ENCODE assay signal across 21 mouse cellular contexts in the genomic region with DNA sequence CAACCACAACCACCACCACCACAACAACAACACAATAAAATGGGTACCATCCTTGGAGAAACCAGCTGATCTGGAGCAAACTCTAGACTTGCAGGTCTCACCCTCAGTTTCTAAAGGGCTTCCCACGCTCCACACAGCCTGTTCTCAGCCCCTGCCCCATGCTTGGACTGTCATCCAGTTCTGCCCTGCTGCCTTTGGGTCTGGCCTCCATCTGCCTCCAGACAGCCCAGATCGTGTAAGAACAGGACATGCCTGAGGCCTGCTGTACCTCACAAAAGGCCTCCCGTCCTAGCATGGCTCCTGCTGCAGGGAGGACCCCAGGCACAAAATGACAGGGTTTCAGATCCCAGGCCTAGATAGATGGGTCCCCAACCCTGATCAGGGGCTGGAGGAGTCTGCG. TPM values are rescaled to one million over a fixed set of nuclear protein-coding genes. Genes with fewer than 3 reads are reported as not detected.
DNase-seq lines count a peak whose midpoint lies in the region; ATAC-seq and TF ChIP-seq lines count a peak whose summit lies in the region.
"Had no signal": no experiment of that assay in that cellular context is flagged by ENCODE, and none has a peak within 500 bp of the region (broad histone marks: within the 10 kb centered on the region; RNA-seq: fewer than 3 reads in every experiment).

No protein-coding gene starts in this region.

- H3K4me1 ChIP-seq in forebrain, embryonic 12.5 days = peaks cover 76% of the 10 kb centered on the region
- peaks cover 24% of the 10 kb centered on the region for H3K4me1 ChIP-seq in forebrain, embryonic 14.5 days (ENCODE audit: control insufficient read depth, insufficient read depth, low read length)
- H3K4me1 ChIP-seq in midbrain, embryonic 11.5 days (ENCODE audit: control insufficient read depth, insufficient read depth, low read length) = peaks cover 20% of the 10 kb centered on the region
- peaks cover 6% of the 10 kb centered on the region; the same call in 1 of the 2 replicates for H3K4me1 ChIP-seq in midbrain, postnatal 0 days (ENCODE audit: insufficient read depth, low read length)
- H3K4me1 ChIP-seq in limb, embryonic 10.5 days = peaks cover 81% of the 10 kb centered on the region
- peaks cover 26% of the 10 kb centered on the region for H3K4me1 ChIP-seq in neural tube, embryonic 14.5 days (ENCODE audit: control insufficient read depth, insufficient read depth, low read length)
- H3K4me1 ChIP-seq: liver, embryonic 12.5 days had no signal

- no peaks in the 10 kb centered on the region for H3K27me3 ChIP-seq in forebrain, embryonic 12.5 days
- H3K27me3 ChIP-seq in forebrain, embryonic 14.5 days (replicated peaks; ENCODE audit: control insufficient read depth, insufficient read depth, low read length) = no peaks in the 10 kb centered on the region
- H3K27me3 ChIP-seq in midbrain, embryonic 11.5 days (ENCODE audit: control insufficient read depth, insufficient read depth, low read length) = no peaks in the 10 kb centered on the region
- no peaks in the 10 kb centered on the region for H3K27me3 ChIP-seq in midbrain, postnatal 0 days (ENCODE audit: insufficient read depth, low read length)
- H3K27me3 ChIP-seq in limb, embryonic 10.5 days (ENCODE audit: low read depth, poor library complexity, severe bottlenecking) = peaks cover 14% of the 10 kb centered on the region
- no peaks in the 10 kb centered on the region for H3K27me3 ChIP-seq in neural tube, embryonic 14.5 days (ENCODE audit: control insufficient read depth, insufficient read depth, low read length)

- no peak for TF ChIP-seq CTCF in midbrain, postnatal 0 days (IDR thresholded peaks at IDR 0.05)

- 61% methylated on average over 4 of the region's 4 CpGs for WGBS in forebrain, embryonic 12.5 days
- 43% methylated on average over 4 of the region's 4 CpGs for WGBS in forebrain, embryonic 14.5 days
- WGBS in midbrain, embryonic 11.5 days = 73% methylated on average over 4 of the region's 4 CpGs
- 63% methylated on average over 4 of the region's 4 CpGs for WGBS in midbrain, postnatal 0 days
- WGBS in limb, embryonic 10.5 days = 49% methylated on average over 4 of the region's 4 CpGs
- WGBS in neural tube, embryonic 14.5 days = 50% methylated on average over 4 of the region's 4 CpGs

- no peak overlapping the region for H3K4me3 ChIP-seq in forebrain, embryonic 12.5 days (replicated peaks)
- H3K4me3 ChIP-seq in forebrain, embryonic 14.5 days (ENCODE audit: low read depth, low read length) = no peak overlapping the region
- no peak overlapping the region for H3K4me3 ChIP-seq in midbrain, embryonic 11.5 days (ENCODE audit: low read depth, low read length)
- H3K4me3 ChIP-seq in midbrain, postnatal 0 days (ENCODE audit: low read depth, low read length) = no peak overlapping the region
- H3K4me3 ChIP-seq in limb, embryonic 10.5 days = no peak overlapping the region
- H3K4me3 ChIP-seq in neural tube, embryonic 14.5 days (ENCODE audit: low read depth, low read length) = no peak overlapping the region
- H3K4me3 ChIP-seq: heart, embryonic 13.5 days; left cerebral cortex, adult 2 months; liver, embryonic 12.5 days; megakaryocyte, embryonic 14.5 days; myocyte had no signal

- H3K36me3 ChIP-seq in forebrain, embryonic 12.5 days (replicated peaks) = 0 out of 2 replicates have a peak, but pooled peaks cover 4% of the 10 kb centered on the region
- no peaks in the 10 kb centered on the region for H3K36me3 ChIP-seq in forebrain, embryonic 14.5 days (ENCODE audit: control insufficient read depth, insufficient read depth, low read length)
- no peaks in the 10 kb centered on the region for H3K36me3 ChIP-seq in midbrain, embryonic 11.5 days (ENCODE audit: control insufficient read depth, insufficient read depth, low read length)
- no peaks in the 10 kb centered on the region for H3K36me3 ChIP-seq in midbrain, postnatal 0 days (ENCODE audit: insufficient read depth, low read length)
- H3K36me3 ChIP-seq in limb, embryonic 10.5 days = no peaks in the 10 kb centered on the region
- H3K36me3 ChIP-seq in neural tube, embryonic 14.5 days (ENCODE audit: control insufficient read depth, insufficient read depth, low read length) = no peaks in the 10 kb centered on the region
- H3K36me3 ChIP-seq: G1E; heart, embryonic 13.5 days; liver, embryonic 12.5 days had no signal

- DNase-seq in forebrain, embryonic 14.5 days (ENCODE audit: low spot score) = no peak
- no peak for DNase-seq in midbrain, embryonic 11.5 days (ENCODE audit: low spot score, missing footprints)
- no peak for DNase-seq in midbrain, postnatal 0 days (ENCODE audit: low spot score)
- DNase-seq in limb, embryonic 10.5 days (ENCODE audit: low spot score) = no peak
- no peak for DNase-seq in gastrocnemius, postnatal 25 days
- no peak for DNase-seq in gastrocnemius, adult 18-20 months (ENCODE audit: low spot score)
- DNase-seq: adrenal gland, postnatal 36 days; cerebellum, adult 18-20 months; heart, adult 18-20 months; kidney, adult 8-10 months; kidney, postnatal 25 days; lung, adult 2 months had no signal

- H3K9ac ChIP-seq in forebrain, embryonic 12.5 days = no peak overlapping the region
- H3K9ac ChIP-seq in forebrain, embryonic 14.5 days (ENCODE audit: low read length) = no peak overlapping the region
- H3K9ac ChIP-seq in midbrain, embryonic 11.5 days (ENCODE audit: low read length) = peak overlapping the region; percentile 31; the same call in 1 of the 2 replicates
- no peak overlapping the region for H3K9ac ChIP-seq in midbrain, postnatal 0 days (replicated peaks; ENCODE audit: low read length, poor library complexity, severe bottlenecking)
- no peak overlapping the region for H3K9ac ChIP-seq in neural tube, embryonic 14.5 days (replicated peaks; ENCODE audit: low read depth, low read length)
- H3K9ac ChIP-seq: heart, embryonic 13.5 days; liver, embryonic 12.5 days had no signal

- H3K4me2 ChIP-seq in forebrain, embryonic 12.5 days = no peak overlapping the region
- H3K4me2 ChIP-seq in forebrain, embryonic 14.5 days (ENCODE audit: low read length) = no peak overlapping the region
- H3K4me2 ChIP-seq in midbrain, embryonic 11.5 days = no peak overlapping the region
- H3K4me2 ChIP-seq in midbrain, postnatal 0 days (ENCODE audit: low read depth, low read length, poor library complexity, severe bottlenecking) = no peak overlapping the region
- no peak overlapping the region for H3K4me2 ChIP-seq in neural tube, embryonic 14.5 days (ENCODE audit: low read depth, low read length)
- H3K4me2 ChIP-seq: heart, embryonic 13.5 days; liver, embryonic 12.5 days had no signal

- H3K9me3 ChIP-seq in forebrain, embryonic 12.5 days = no peaks in the 10 kb centered on the region
- no peaks in the 10 kb centered on the region for H3K9me3 ChIP-seq in forebrain, embryonic 14.5 days (replicated peaks; ENCODE audit: control insufficient read depth, low read length)
- no peaks in the 10 kb centered on the region for H3K9me3 ChIP-seq in midbrain, embryonic 11.5 days (ENCODE audit: control insufficient read depth, low read length)
- no peaks in the 10 kb centered on the region for H3K9me3 ChIP-seq in midbrain, postnatal 0 days (ENCODE audit: low read length)
- H3K9me3 ChIP-seq in limb, embryonic 10.5 days (replicated peaks) = no peaks in the 10 kb centered on the region
- H3K9me3 ChIP-seq in neural tube, embryonic 14.5 days (ENCODE audit: control insufficient read depth, low read length) = no peaks in the 10 kb centered on the region
- H3K9me3 ChIP-seq: G1E; heart, embryonic 13.5 days; liver, embryonic 12.5 days; megakaryocyte, embryonic 14.5 days had no signal

- no peak for ATAC-seq in forebrain, embryonic 12.5 days (ENCODE audit: low FRiP score)
- no peak for ATAC-seq in forebrain, embryonic 14.5 days
- no peak for ATAC-seq in midbrain, embryonic 11.5 days (ENCODE audit: low FRiP score)
- no peak for ATAC-seq in midbrain, postnatal 0 days (ENCODE audit: low FRiP score)
- no peak for ATAC-seq in neural tube, embryonic 14.5 days (ENCODE audit: low read depth)
- ATAC-seq: activated CD4-positive, CD25-positive, alpha-beta regulatory T cell, adult 4 months; liver, embryonic 12.5 days had no signal

- peak overlapping the region; percentile 78 for H3K27ac ChIP-seq in forebrain, embryonic 12.5 days
- H3K27ac ChIP-seq in forebrain, embryonic 14.5 days (ENCODE audit: low read depth, low read length) = no peak overlapping the region
- H3K27ac ChIP-seq in midbrain, embryonic 11.5 days (ENCODE audit: low read depth, low read length) = peak overlapping the region; percentile 35
- no peak overlapping the region for H3K27ac ChIP-seq in midbrain, postnatal 0 days (ENCODE audit: low read depth, low read length)
- peak overlapping the region; percentile 72 for H3K27ac ChIP-seq in limb, embryonic 10.5 days
- 0 out of 2 replicates have a peak overlapping the region, but pooled peaks have one; percentile 22 for H3K27ac ChIP-seq in neural tube, embryonic 14.5 days (ENCODE audit: low read depth, low read length)
- H3K27ac ChIP-seq: heart, embryonic 13.5 days; left cerebral cortex, adult 2 months; liver, embryonic 12.5 days had no signal

RNA-seq across cellular contexts. Expression of gene Ephb2, which starts 48.4 kb away (rescaled TPM):
- 20.3 and 30.2 TPM in 2 replicates for polyA plus RNA-seq in forebrain, embryonic 12.5 days (2016; fragmentation: Nextera tagmentation; extraction: Ambion mirVana)
- 9.3 and 9.6 TPM in 2 replicates for polyA plus RNA-seq in forebrain, embryonic 14.5 days (2014; fragmentation: Nextera tagmentation; extraction: Ambion mirVana)
- 28.8 and 33.7 TPM in 2 replicates for polyA plus RNA-seq in midbrain, embryonic 11.5 days (2014; fragmentation: Nextera tagmentation; extraction: Ambion mirVana)
- total RNA-seq in midbrain, postnatal 0 days (2014; rRNA removed) = 149 and 202 TPM in 2 replicates
- polyA plus RNA-seq in midbrain, postnatal 0 days (2015; fragmentation: Nextera tagmentation; extraction: Ambion mirVana) = 13.6 and 15.6 TPM in 2 replicates
- polyA plus RNA-seq in limb, embryonic 10.5 days (2016; fragmentation: Nextera tagmentation; extraction: Ambion mirVana) = 9.6 and 10.8 TPM in 2 replicates
- polyA plus RNA-seq in neural tube, embryonic 14.5 days (2014; fragmentation: Nextera tagmentation; extraction: Ambion mirVana) = 19.6 and 24.7 TPM in 2 replicates
- 1 to 10 TPM in 1 of 2 experiments, under 1 TPM in 1; 1.00 to 1.2 TPM for total RNA-seq in gastrocnemius, postnatal 25 days (2021)
- under 1 TPM; 0.53 to 0.74 TPM for total RNA-seq in gastrocnemius, adult 18-20 months (2021)
- polyA plus RNA-seq: activated CD4-positive, CD25-positive, alpha-beta regulatory T cell, adult 4 months had no signal

Comparison
In these comparisons a context has a peak if more than half of its experiments do, and no peak if none do; other contexts are left out.
1. H3K27ac ChIP-seq: peak in forebrain, embryonic 12.5 days (single experiment), midbrain, embryonic 11.5 days (single experiment), limb, embryonic 10.5 days (single experiment) and neural tube, embryonic 14.5 days (single experiment); none in forebrain, embryonic 14.5 days (single experiment) and midbrain, postnatal 0 days (single experiment).